Mouse (Mus musculus): ENCODE measurements around the gene Asic2. TPM values are rescaled to one million over a fixed set of nuclear protein-coding genes. Genes with fewer than 3 reads are reported as not detected.

Gene Asic2
- polyA plus RNA-seq, 1 experiment = 1.0 TPM

GRCm38 (mm10) chr11:81965653-81966625 lies 2.3 kb downstream of the Asic2 start:
- no peak for DNase-seq (ENCODE audit: low read depth, low spot score)
- WGBS = 65% methylated on average over 11 of the region's 11 CpGs

GRCm38 (mm10) chr11:81964561-81964960 lies 3.7 kb downstream of the Asic2 start:
- no peak for DNase-seq (ENCODE audit: low read depth, low spot score)

GRCm38 (mm10) chr11:81954398-81954797 lies 13.9 kb downstream of the Asic2 start:
- no peak for DNase-seq (ENCODE audit: low read depth, low spot score)

More at GRCm38 (mm10) chr11:81964561-81964960, 3.7 kb downstream of the Asic2 start:
- 79% methylated on average over 4 of the region's 4 CpGs for WGBS

GRCm38 (mm10) chr11:81948021-81948420 lies 20.2 kb downstream of the Asic2 start:
- 67% methylated on average over 1 of the region's 1 CpGs for WGBS
- DNase-seq (ENCODE audit: low read depth, low spot score) = no peak

More at GRCm38 (mm10) chr11:81954398-81954797, 13.9 kb downstream of the Asic2 start:
- whole genome bisulfite sequencing = 53% methylated on average over 4 of the region's 4 CpGs

GRCm38 (mm10) chr11:81942167-81942566 lies 26.1 kb downstream of the Asic2 start:
- no peak for DNase-seq (ENCODE audit: low read depth, low spot score)
- 50% methylated on average over 1 of the region's 1 CpGs for WGBS

GRCm38 (mm10) chr11:81940988-81941387 lies 27.3 kb downstream of the Asic2 start:
- DNase-seq (ENCODE audit: low read depth, low spot score) = no peak
- 15% methylated on average over 1 of the region's 1 CpGs for WGBS

- WGBS = 74% methylated on average over 1 of the region's 1 CpGs
- DNase-seq (ENCODE audit: low read depth, low spot score) = no peak
Observed at GRCm38 (mm10) chr11:81937516-81937915, 30.7 kb downstream of the Asic2 start.

GRCm38 (mm10) chr11:81926393-81926792 lies 41.9 kb downstream of the Asic2 start:
- no peak for DNase-seq (ENCODE audit: low read depth, low spot score)

- no peak for DNase-seq (ENCODE audit: low read depth, low spot score)
- WGBS = 87% methylated on average over 4 of the region's 4 CpGs
Observed at GRCm38 (mm10) chr11:81923626-81924025, 44.6 kb downstream of the Asic2 start.

- WGBS = 81% methylated on average over 2 of the region's 2 CpGs
- DNase-seq (ENCODE audit: low read depth, low spot score) = no peak
Observed at GRCm38 (mm10) chr11:81923096-81923495, 45.2 kb downstream of the Asic2 start.

GRCm38 (mm10) chr11:81915501-81915900 lies 52.8 kb downstream of the Asic2 start:
- 55% methylated on average over 6 of the region's 6 CpGs for WGBS
- no peak for DNase-seq (ENCODE audit: low read depth, low spot score)

GRCm38 (mm10) chr11:81913071-81913470 lies 55.2 kb downstream of the Asic2 start:
- 71% methylated on average over 4 of the region's 4 CpGs for WGBS
- no peak for DNase-seq (ENCODE audit: low read depth, low spot score)

- WGBS = 68% methylated on average over 5 of the region's 5 CpGs
- no peak for DNase-seq (ENCODE audit: low read depth, low spot score)
Observed at GRCm38 (mm10) chr11:81909397-81909894, 58.8 kb downstream of the Asic2 start.

- no peak for DNase-seq (ENCODE audit: low read depth, low spot score)
- WGBS = 84% methylated on average over 1 of the region's 1 CpGs
Observed at GRCm38 (mm10) chr11:81908760-81909159, 59.5 kb downstream of the Asic2 start.

- no peak for DNase-seq (ENCODE audit: low read depth, low spot score)
Observed at GRCm38 (mm10) chr11:81902318-81902717, 65.9 kb downstream of the Asic2 start.

- 11% methylated on average over 8 of the region's 8 CpGs for WGBS
- no peak for DNase-seq (ENCODE audit: low read depth, low spot score)
Observed at GRCm38 (mm10) chr11:81897547-81898354, 70.5 kb downstream of the Asic2 start.

- 80% methylated on average over 6 of the region's 6 CpGs for WGBS
Observed at GRCm38 (mm10) chr11:81896511-81896910, 71.7 kb downstream of the Asic2 start.

GRCm38 (mm10) chr11:81871506-81872213 lies 96.6 kb downstream of the Asic2 start:
- no peak for DNase-seq (ENCODE audit: low read depth, low spot score)
- 32% methylated on average over 9 of the region's 9 CpGs for WGBS

More at GRCm38 (mm10) chr11:81896511-81896910, 71.7 kb downstream of the Asic2 start:
- no peak for DNase-seq (ENCODE audit: low read depth, low spot score)

- WGBS = 69% methylated on average over 10 of the region's 10 CpGs
- DNase-seq (ENCODE audit: low read depth, low spot score) = no peak
Observed at GRCm38 (mm10) chr11:81865661-81866382, 102.4 kb downstream of the Asic2 start.

All from large intestine, adult 2 months (tissue).